Mouse (Mus musculus) layer of hippocampus, postnatal 14 days (tissue): ENCODE results near the gene Gm266. TPM values are rescaled to one million over a fixed set of nuclear protein-coding genes. Genes with fewer than 3 reads are reported as not detected.
A peak's percentile ranks its signal among the peaks of the same experiment; 100 is the strongest.
"Not testable (repeated sequence)": the region's sequence is repeated elsewhere in the genome, so short reads cannot be mapped to it uniquely, and the experiment has no call there.

Experiments
- DNase-seq, 2 experiments: peaks; one replicate each; pipeline ENCODE4 v3.0.0; 2021 to 2022; ENCODE audit warnings: low spot score in 2 of 2, mixed read lengths in 1 of 2
- long read RNA-seq, 2 experiments: library from polyadenylated mRNA; stranded (forward); transcript quantifications; one replicate each; pipeline ENCODE4 v2.0.0; 2021
- total RNA-seq, 2 experiments: library from RNA; stranded (reverse); gene quantifications; 2 replicates each; pipeline ENCODE4 v1.2.3; 2021

Gm266 gene
- 1 to 10 TPM; 5.2 to 6.3 TPM for total RNA-seq
- long read RNA-seq, experiment 1, partial matches to known transcripts, result 0 of 4 reads
- long read RNA-seq, experiment 1, other reads (novel, unspliced or antisense), result 0 of 4 reads
- long read RNA-seq, experiment 2, partial matches to known transcripts, result 0 of 3 reads
- long read RNA-seq, experiment 2, other reads (novel, unspliced or antisense), result 0 of 3 reads

GRCm38 (mm10) chr12:111485652-111486306, at the start of gene Gm266:
Gene Gm266, minus strand, starts transcription at chr12:111485823.
- no peak for DNase-seq

GRCm38 (mm10) chr12:111535281-111535680, 49.7 kb upstream of the Gm266 start:
- DNase-seq, result no peak

- DNase-seq, result no peak
Measured at GRCm38 (mm10) chr12:111533096-111533794, 47.6 kb upstream of the Gm266 start.

- no peak for DNase-seq
Measured at GRCm38 (mm10) chr12:111529192-111529591, 43.6 kb upstream of the Gm266 start.

GRCm38 (mm10) chr12:111527643-111528281, 42.1 kb upstream of the Gm266 start:
- no peak for DNase-seq

- DNase-seq, result no peak
Measured at GRCm38 (mm10) chr12:111524883-111525282, 39.3 kb upstream of the Gm266 start.

GRCm38 (mm10) chr12:111524469-111524868, 38.8 kb upstream of the Gm266 start:
- no peak for DNase-seq

- no peak for DNase-seq
Measured at GRCm38 (mm10) chr12:111520994-111521393, 35.4 kb upstream of the Gm266 start.

GRCm38 (mm10) chr12:111519821-111520220, 34.2 kb upstream of the Gm266 start:
- DNase-seq, result no peak

GRCm38 (mm10) chr12:111518391-111518790, 32.8 kb upstream of the Gm266 start:
- DNase-seq, result no peak

GRCm38 (mm10) chr12:111517901-111518300, 32.3 kb upstream of the Gm266 start:
- no peak for DNase-seq

GRCm38 (mm10) chr12:111516826-111517225, 31.2 kb upstream of the Gm266 start:
- DNase-seq, result no peak

- DNase-seq, result no peak
Measured at GRCm38 (mm10) chr12:111515920-111516319, 30.3 kb upstream of the Gm266 start.

- DNase-seq, result no peak
Measured at GRCm38 (mm10) chr12:111514874-111515649, 29.4 kb upstream of the Gm266 start.

GRCm38 (mm10) chr12:111514231-111514792, 28.7 kb upstream of the Gm266 start:
- DNase-seq, result peak in 1 of 2 experiments; percentile 37

- DNase-seq, result peak in 1 of 2 experiments; percentile 66
Measured at GRCm38 (mm10) chr12:111513673-111514072, 28.1 kb upstream of the Gm266 start.

- no peak for DNase-seq
Measured at GRCm38 (mm10) chr12:111512572-111513063, 27.0 kb upstream of the Gm266 start.

GRCm38 (mm10) chr12:111508438-111508837, 22.8 kb upstream of the Gm266 start:
- not testable (repeated sequence) for DNase-seq

- no peak for DNase-seq
Measured at GRCm38 (mm10) chr12:111507962-111508361, 22.3 kb upstream of the Gm266 start.

- DNase-seq, result no peak
Measured at GRCm38 (mm10) chr12:111507001-111507400, 21.4 kb upstream of the Gm266 start.
